Mouse (Mus musculus) hindbrain, postnatal 0 days (tissue): ENCODE measurements around the gene Trpm3. TPM values are rescaled to one million over a fixed set of nuclear protein-coding genes. Genes with fewer than 3 reads are reported as not detected.
A peak's percentile ranks its signal among the peaks of the same experiment; 100 is the strongest.

ENCODE experiments used
- ATAC-seq: fragments of 200-750 bp; cut with Nextera tagmentation; 2 replicates; pipeline ENCODE4 v1.8.0; 2017; ENCODE audit warnings: mild to moderate bottlenecking, moderate TSS enrichment, moderate library complexity
- DNase-seq: peaks from one replicate; pipeline ENCODE4 v3.0.0-alpha.2; 2015; ENCODE audit warnings: low spot score
- H3K27ac ChIP-seq: fragments of 300-500 bp; sonication (generic); 2 replicates; pipeline ENCODE4 v1.5.1; 2014; ENCODE audit warnings: mild to moderate bottlenecking
- H3K27me3 ChIP-seq: fragments of 300-500 bp; sonication (generic); 2 replicates; pipeline ENCODE4 v1.6.1; 2014; ENCODE audit warnings: low read length, mixed read lengths; ENCODE audit not compliant: insufficient read depth
- H3K36me3 ChIP-seq: fragments of 300-500 bp; sonication (generic); 2 replicates; pipeline ENCODE4 v1.6.1; 2014; ENCODE audit warnings: low read length, mixed read lengths; ENCODE audit not compliant: insufficient read depth
- H3K4me1 ChIP-seq: fragments of 300-500 bp; sonication (generic); 2 replicates; pipeline ENCODE4 v1.6.1; 2014; ENCODE audit warnings: antibody characterized with exemption, low read length, mixed read lengths; ENCODE audit not compliant: insufficient read depth
- H3K4me2 ChIP-seq: fragments of 300-500 bp; sonication (generic); 2 replicates; pipeline ENCODE4 v1.6.1; 2014; ENCODE audit warnings: low read depth, mild to moderate bottlenecking, low read length, moderate library complexity, mixed read lengths
- H3K4me3 ChIP-seq: fragments of 300-500 bp; sonication (generic); 2 replicates; pipeline ENCODE4 v1.5.1; 2014; ENCODE audit warnings: low read length
- H3K9ac ChIP-seq: fragments of 300-500 bp; sonication (generic); replicated peaks from 2 replicates; pipeline ENCODE4 v1.6.1; 2014; ENCODE audit warnings: mild to moderate bottlenecking, low read length, moderate library complexity, mixed read lengths
- H3K9me3 ChIP-seq: fragments of 300-500 bp; sonication (generic); 2 replicates; pipeline ENCODE4 v1.6.1; 2016; ENCODE audit warnings: low read length, mixed read lengths
- CTCF ChIP-seq: IDR thresholded peaks from 2 replicates; pipeline ENCODE4 v1.5.1; 2016; ENCODE audit warnings: antibody characterized with exemption, control low read depth, low read depth
- WGBS: fragments of 180-500 bp; shearing (Covaris S2); extraction: QIAGEN DNeasy Blood & Tissue Kit; methylation state at CpG from one replicate; pipeline ENCODE4 v1.1.7; 2014; 5-methylcytosine and 5-hydroxymethylcytosine counted together
- polyA plus RNA-seq: library from polyadenylated mRNA; unstranded; fragments of >200 nt; fragmentation: Nextera tagmentation; extraction: Ambion mirVana; gene quantifications from 2 replicates; pipeline ENCODE4 v1.2.1, GENCODE M21; 2015
- total RNA-seq: library from RNA; depleted of rRNA; stranded (reverse); fragments of >200 nt; gene quantifications from 2 replicates; pipeline ENCODE4 v1.2.3, GENCODE M21; 2014

Gene Trpm3
- total and polyA plus RNA-seq, 2 experiments from 2014 or later, result 44.1 to 63.5 TPM

DNA sequence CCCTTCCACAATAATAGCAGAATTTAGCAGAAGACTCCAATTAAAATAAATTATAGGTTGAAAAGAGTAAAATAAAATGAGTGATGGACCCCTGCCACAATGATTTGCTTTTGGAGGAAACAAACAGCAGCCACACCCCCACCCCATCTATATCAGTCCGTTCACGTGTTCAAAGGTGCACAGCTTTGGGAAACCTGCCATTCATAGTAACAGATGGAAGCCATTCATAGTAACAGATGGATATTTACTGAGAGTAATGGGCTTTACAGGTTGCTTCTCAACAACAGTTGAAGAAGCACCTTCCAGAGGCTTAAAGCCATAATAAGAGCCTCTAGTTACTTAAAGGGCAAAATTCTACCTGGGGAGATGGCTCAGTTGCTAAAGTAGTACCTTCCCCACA, 17.9 kb upstream of the Trpm3 start:
- TF ChIP-seq CTCF, result no peak
- Histone ChIP-seq H3K9me3 (no peaks in the 10 kb centered on the region), H3K9ac (no peak overlapping the region), H3K27me3 (no peaks in the 10 kb centered on the region), H3K36me3 (no peaks in the 10 kb centered on the region), H3K4me1 (no peaks in the 10 kb centered on the region), H3K27ac (no peak overlapping the region), H3K4me2 (no peak overlapping the region), H3K4me3 (no peak overlapping the region)
- no peak for DNase-seq
- ATAC-seq, result no peak
- 74% methylated on average over 2 of the region's 2 CpGs for WGBS

GRCm38 (mm10) chr19:22121631-22122030, 17.2 kb upstream of the Trpm3 start:
- no peak for TF ChIP-seq CTCF
- H3K9me3 ChIP-seq, result no peaks in the 10 kb centered on the region
- H3K4me2 ChIP-seq, result no peak overlapping the region
- no peaks in the 10 kb centered on the region for H3K36me3 ChIP-seq
- ATAC-seq (no peak), DNase-seq (no peak)
- H3K9ac ChIP-seq, result no peak overlapping the region
- WGBS, result 80% methylated on average over 2 of the region's 2 CpGs
- no peaks in the 10 kb centered on the region for H3K4me1 ChIP-seq
- no peak overlapping the region for H3K27ac ChIP-seq
- H3K27me3 ChIP-seq, result no peaks in the 10 kb centered on the region
- H3K4me3 ChIP-seq, result no peak overlapping the region

DNA sequence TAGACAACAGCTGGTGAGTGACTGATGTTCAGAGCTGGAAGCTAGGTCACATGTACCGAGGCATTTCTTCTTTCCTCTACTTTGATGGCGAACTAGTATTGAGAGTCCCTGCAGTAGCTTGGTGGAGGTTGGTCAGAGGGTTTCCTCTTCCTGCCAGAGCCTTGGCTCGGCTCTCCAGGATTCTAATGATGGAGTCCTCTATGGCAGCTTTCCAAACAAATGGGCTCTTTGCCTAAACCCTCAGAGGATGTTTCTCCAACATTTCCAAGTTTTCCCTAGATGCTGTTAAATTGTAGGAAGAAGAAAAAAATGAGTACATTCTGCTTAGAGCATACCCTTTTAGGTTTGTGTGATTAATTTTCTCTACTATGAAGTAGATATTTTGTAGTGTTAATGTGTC, 6.2 kb upstream of the Trpm3 start:
- H3K4me1 ChIP-seq, result no peaks in the 10 kb centered on the region
- TF ChIP-seq CTCF, result no peak
- H3K36me3 ChIP-seq, result no peaks in the 10 kb centered on the region
- WGBS, result 52% methylated on average over 3 of the region's 3 CpGs
- no peak overlapping the region for H3K4me3 ChIP-seq
- DNase-seq (peak; percentile 33), ATAC-seq (no peak)
- H3K9ac ChIP-seq, result no peak overlapping the region
- no peak overlapping the region for H3K4me2 ChIP-seq
- H3K9me3 ChIP-seq, result no peaks in the 10 kb centered on the region
- H3K27ac ChIP-seq, result no peak overlapping the region
- no peaks in the 10 kb centered on the region for H3K27me3 ChIP-seq

DNA sequence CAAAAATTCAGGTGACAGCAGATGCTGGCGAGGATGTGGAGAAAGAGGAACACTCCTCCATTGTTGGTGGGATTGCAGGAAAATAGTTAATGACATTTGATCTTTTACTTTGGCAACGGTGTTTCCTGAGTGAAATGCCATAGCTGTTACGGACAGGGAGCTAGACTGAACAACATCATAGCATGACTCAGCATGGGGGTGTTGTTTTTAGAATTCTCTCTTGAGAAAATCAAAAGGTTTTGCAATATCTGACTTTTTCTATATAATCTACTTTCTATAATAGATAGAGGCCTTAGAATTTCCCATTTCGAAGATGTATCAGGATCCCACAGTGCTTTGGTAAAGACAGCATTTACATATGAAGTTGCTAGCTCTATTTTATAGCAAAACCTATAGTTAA, 39.7 kb downstream of the Trpm3 start:
- no peak for DNase-seq
- H3K4me2 ChIP-seq, result no peak overlapping the region
- no peaks in the 10 kb centered on the region for H3K9me3 ChIP-seq
- no peak overlapping the region for H3K9ac ChIP-seq
- no peak for ATAC-seq
- H3K27ac ChIP-seq, result no peak overlapping the region
- TF ChIP-seq CTCF, result no peak
- H3K4me1 ChIP-seq, result no peaks in the 10 kb centered on the region
- no peak overlapping the region for H3K4me3 ChIP-seq
- H3K27me3 ChIP-seq, result no peaks in the 10 kb centered on the region
- no peaks in the 10 kb centered on the region for H3K36me3 ChIP-seq
- WGBS, result 75% methylated on average over 4 of the region's 4 CpGs

DNA sequence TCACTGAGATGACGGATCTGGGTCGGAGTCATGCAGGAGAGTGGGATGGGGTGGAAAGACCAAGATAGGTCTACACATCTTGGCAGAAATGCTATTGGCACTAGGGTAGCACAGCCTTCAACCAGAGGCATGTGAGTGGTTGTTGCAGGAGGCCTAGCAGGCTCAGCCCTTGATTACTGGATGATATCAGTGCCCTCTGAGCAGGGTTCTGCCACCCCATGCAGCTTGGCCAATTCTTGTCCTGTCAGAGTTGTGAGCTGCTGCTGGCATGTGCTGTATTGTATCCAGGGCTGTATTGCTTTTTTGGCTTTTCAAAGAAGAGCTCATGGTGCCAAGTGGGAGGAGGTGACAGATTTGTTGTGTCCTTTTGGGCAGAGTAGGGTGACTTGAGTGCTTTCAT, 40.2 kb downstream of the Trpm3 start:
- Histone ChIP-seq H3K27me3 (no peaks in the 10 kb centered on the region), H3K36me3 (no peaks in the 10 kb centered on the region), H3K27ac (no peak overlapping the region), H3K9me3 (no peaks in the 10 kb centered on the region), H3K4me2 (no peak overlapping the region), H3K4me3 (no peak overlapping the region), H3K9ac (no peak overlapping the region), H3K4me1 (no peaks in the 10 kb centered on the region)
- DNase-seq, result peak; percentile 35
- 77% methylated on average over 2 of the region's 2 CpGs for WGBS
- no peak for TF ChIP-seq CTCF
- ATAC-seq, result peak; percentile 88

GRCm38 (mm10) chr19:22180136-22180535, 41.3 kb downstream of the Trpm3 start:
- ATAC-seq (no peak), DNase-seq (no peak)
- H3K27ac ChIP-seq, result no peak overlapping the region
- H3K27me3 ChIP-seq, result no peaks in the 10 kb centered on the region
- H3K4me1 ChIP-seq, result no peaks in the 10 kb centered on the region
- no peak overlapping the region for H3K9ac ChIP-seq
- TF ChIP-seq CTCF, result no peak
- 77% methylated on average over 3 of the region's 3 CpGs for WGBS
- no peaks in the 10 kb centered on the region for H3K36me3 ChIP-seq
- H3K4me3 ChIP-seq, result no peak overlapping the region
- H3K4me2 ChIP-seq, result no peak overlapping the region
- no peaks in the 10 kb centered on the region for H3K9me3 ChIP-seq

DNA sequence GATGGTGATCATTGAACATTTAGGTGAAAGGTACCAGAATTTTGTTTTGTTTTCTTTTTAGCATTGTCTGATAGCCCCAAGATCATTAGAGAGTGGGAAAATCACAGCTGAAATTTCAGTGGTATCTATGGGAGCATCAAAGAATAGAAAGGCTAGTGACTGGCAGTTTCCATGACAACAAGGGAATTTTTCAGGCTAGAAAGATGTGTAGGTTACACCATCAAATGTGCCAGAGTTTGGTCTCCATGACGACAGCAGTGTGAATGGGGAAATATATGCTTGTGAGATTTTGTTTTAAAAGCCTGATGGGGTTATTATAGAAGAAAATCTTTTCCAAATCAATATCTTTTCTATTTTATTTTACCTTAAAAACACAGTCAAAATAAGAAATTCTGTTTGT, 50.9 kb downstream of the Trpm3 start:
- TF ChIP-seq CTCF, result no peak
- Histone ChIP-seq H3K4me2 (no peak overlapping the region), H3K9me3 (no peaks in the 10 kb centered on the region), H3K4me3 (no peak overlapping the region), H3K4me1 (no peaks in the 10 kb centered on the region), H3K27ac (no peak overlapping the region), H3K9ac (no peak overlapping the region), H3K36me3 (no peaks in the 10 kb centered on the region), H3K27me3 (no peaks in the 10 kb centered on the region)
- DNase-seq (peak; percentile 67), ATAC-seq (no peak)
- 34% methylated on average over 1 of the region's 1 CpGs for WGBS
